Mouse (Mus musculus) embryonic facial prominence, embryonic 14.5 days (tissue): Measurements from ENCODE around the gene Eps15l1. TPM values are rescaled to one million over a fixed set of nuclear protein-coding genes. Genes with fewer than 3 reads are reported as not detected.

Source experiments
- ATAC-seq: fragments of 200-750 bp; cut with Nextera tagmentation; 2 replicates; pipeline ENCODE4 v1.8.0; 2017; ENCODE audit warnings: low read depth, moderate number of reproducible peaks, moderate TSS enrichment
- DNase-seq: peaks from one replicate; pipeline ENCODE4 v3.0.0-alpha.2; 2015; ENCODE audit warnings: low spot score
- H3K27ac ChIP-seq: fragments of 300-500 bp; sonication (generic); replicated peaks from 2 replicates; pipeline ENCODE4 v1.5.1; 2014; ENCODE audit warnings: low read depth, mild to moderate bottlenecking, low read length, moderate library complexity
- H3K27me3 ChIP-seq: fragments of 300-500 bp; sonication (generic); replicated peaks from 2 replicates; pipeline ENCODE4 v1.6.1; 2014; ENCODE audit warnings: low read length; ENCODE audit not compliant: control insufficient read depth, insufficient read depth
- H3K36me3 ChIP-seq: fragments of 300-500 bp; sonication (generic); 2 replicates; pipeline ENCODE4 v1.6.1; 2014; ENCODE audit warnings: low read length, mixed read lengths; ENCODE audit not compliant: control insufficient read depth, insufficient read depth
- H3K4me1 ChIP-seq: fragments of 300-500 bp; sonication (generic); 2 replicates; pipeline ENCODE4 v1.6.1; 2014; ENCODE audit warnings: antibody characterized with exemption, low read length; ENCODE audit not compliant: control insufficient read depth, insufficient read depth
- H3K4me2 ChIP-seq: fragments of 300-500 bp; sonication (generic); 2 replicates; pipeline ENCODE4 v1.6.1; 2014; ENCODE audit warnings: low read depth, mild to moderate bottlenecking, low read length, moderate library complexity, mixed read lengths
- H3K4me3 ChIP-seq: fragments of 300-500 bp; sonication (generic); 2 replicates; pipeline ENCODE4 v1.5.1; 2014; ENCODE audit warnings: low read depth, mild to moderate bottlenecking, low read length
- H3K9ac ChIP-seq: fragments of 300-500 bp; sonication (generic); 2 replicates; pipeline ENCODE4 v1.6.1; 2014; ENCODE audit warnings: low read depth, mild to moderate bottlenecking, low read length, moderate library complexity, mixed read lengths
- H3K9me3 ChIP-seq: fragments of 300-500 bp; sonication (generic); 2 replicates; pipeline ENCODE4 v1.6.1; 2016; ENCODE audit warnings: low read length; ENCODE audit not compliant: control insufficient read depth
- WGBS: fragments of 180-500 bp; shearing (Covaris S2); extraction: QIAGEN DNeasy Blood & Tissue Kit; methylation state at CpG from one replicate; pipeline ENCODE4 v1.1.7; 2014; 5-methylcytosine and 5-hydroxymethylcytosine counted together
- polyA plus RNA-seq: library from polyadenylated mRNA; unstranded; fragments of >200 nt; fragmentation: Nextera tagmentation; extraction: Ambion mirVana; gene quantifications from 2 replicates; pipeline ENCODE4 v1.2.1, GENCODE M21; 2014

Eps15l1 gene
- polyA plus RNA-seq, 1 experiment from 2014 or later: 50.2 TPM

- no peak overlapping the region for H3K4me3 ChIP-seq
- no peak overlapping the region for H3K4me2 ChIP-seq
- peaks cover 29% of the 10 kb centered on the region for H3K27me3 ChIP-seq
- no peaks in the 10 kb centered on the region; the same call in 1 of the 2 replicates for H3K36me3 ChIP-seq
- no peaks in the 10 kb centered on the region for H3K9me3 ChIP-seq
- no peaks in the 10 kb centered on the region for H3K4me1 ChIP-seq
- WGBS: 65% methylated on average over 2 of the region's 2 CpGs
- H3K27ac ChIP-seq: no peak overlapping the region
- no peak for ATAC-seq
- no peak for DNase-seq
- no peak overlapping the region for H3K9ac ChIP-seq
Observed at GRCm38 (mm10) chr8:72324708-72325107, 96.6 kb downstream of the Eps15l1 start.

DNA sequence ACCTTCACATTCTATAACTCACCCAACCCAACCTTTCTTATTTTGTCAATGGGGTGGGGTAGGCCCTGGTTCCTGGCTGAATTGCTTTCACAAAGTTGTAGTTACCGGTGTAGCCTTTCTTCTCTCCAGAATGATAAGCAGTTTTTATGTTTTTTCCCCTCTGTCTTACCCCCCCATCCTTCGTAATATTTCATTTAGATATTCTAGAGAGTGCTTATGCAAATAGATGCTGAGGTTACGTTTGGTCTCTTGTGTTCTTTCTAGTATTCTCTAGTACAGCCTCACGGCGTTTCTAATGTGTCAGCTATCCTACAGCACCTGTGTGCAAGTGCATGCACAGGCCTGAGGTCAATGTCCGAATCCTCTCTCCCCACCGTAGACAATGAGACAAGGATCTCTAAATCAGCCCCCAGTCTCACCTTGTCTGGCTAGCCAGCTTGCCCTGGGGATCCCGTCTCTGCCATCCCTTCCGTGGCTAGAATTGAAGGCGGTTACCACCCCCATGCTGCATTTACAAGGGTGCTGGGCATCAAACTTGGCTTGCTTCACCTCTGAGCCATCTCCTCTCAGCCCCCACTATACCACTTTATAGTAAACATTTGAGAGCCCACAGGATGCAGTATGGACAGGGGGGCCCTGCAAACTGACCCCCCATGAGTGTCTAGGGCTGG is 97.1 kb downstream of the Eps15l1 start:
- H3K9me3 ChIP-seq: no peaks in the 10 kb centered on the region
- H3K36me3 ChIP-seq: no peaks in the 10 kb centered on the region; the same call in 1 of the 2 replicates
- H3K27me3 ChIP-seq: peaks cover 34% of the 10 kb centered on the region
- no peak for ATAC-seq
- no peak overlapping the region for H3K4me2 ChIP-seq
- no peak for DNase-seq
- H3K4me3 ChIP-seq: no peak overlapping the region
- no peaks in the 10 kb centered on the region for H3K4me1 ChIP-seq
- 80% methylated on average over 10 of the region's 10 CpGs for WGBS
- H3K27ac ChIP-seq: no peak overlapping the region
- no peak overlapping the region for H3K9ac ChIP-seq

DNA sequence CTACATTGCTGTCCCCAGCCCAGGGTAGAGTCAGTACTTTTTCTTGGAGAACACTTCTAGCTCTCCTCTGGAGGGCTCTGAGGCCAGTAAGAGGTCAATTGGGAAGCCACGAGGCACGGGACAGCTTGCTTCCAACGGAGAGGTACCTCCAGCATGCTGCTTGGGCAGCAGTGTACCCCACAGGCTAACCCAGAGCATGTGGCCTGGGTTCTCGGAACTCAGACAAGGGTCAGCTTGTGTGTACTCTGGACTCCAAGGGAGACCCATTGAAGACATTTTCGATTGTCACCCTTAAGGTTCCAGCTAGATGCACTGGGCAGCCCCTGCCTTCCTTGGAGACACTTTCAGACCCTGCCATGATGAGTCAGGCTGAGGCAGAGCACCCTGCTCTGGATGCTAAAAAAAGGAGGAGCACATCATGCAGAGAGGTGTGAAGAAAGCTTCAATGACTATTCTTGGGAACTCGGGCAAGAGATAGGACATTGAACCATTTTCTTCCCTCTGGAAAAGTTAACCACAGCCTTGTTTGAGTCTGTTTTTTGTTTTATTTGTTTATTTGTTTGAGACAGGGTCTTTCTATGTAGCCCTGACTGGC is 98.0 kb downstream of the Eps15l1 start:
- Histone ChIP-seq H3K36me3 (no peaks in the 10 kb centered on the region; the same call in 1 of the 2 replicates), H3K4me1 (no peaks in the 10 kb centered on the region), H3K4me2 (no peak overlapping the region), H3K9ac (no peak overlapping the region), H3K9me3 (no peaks in the 10 kb centered on the region), H3K27ac (no peak overlapping the region), H3K4me3 (no peak overlapping the region), H3K27me3 (peaks cover 38% of the 10 kb centered on the region)
- no peak for DNase-seq
- 55% methylated on average over 6 of the region's 6 CpGs for WGBS
- no peak for ATAC-seq

DNA sequence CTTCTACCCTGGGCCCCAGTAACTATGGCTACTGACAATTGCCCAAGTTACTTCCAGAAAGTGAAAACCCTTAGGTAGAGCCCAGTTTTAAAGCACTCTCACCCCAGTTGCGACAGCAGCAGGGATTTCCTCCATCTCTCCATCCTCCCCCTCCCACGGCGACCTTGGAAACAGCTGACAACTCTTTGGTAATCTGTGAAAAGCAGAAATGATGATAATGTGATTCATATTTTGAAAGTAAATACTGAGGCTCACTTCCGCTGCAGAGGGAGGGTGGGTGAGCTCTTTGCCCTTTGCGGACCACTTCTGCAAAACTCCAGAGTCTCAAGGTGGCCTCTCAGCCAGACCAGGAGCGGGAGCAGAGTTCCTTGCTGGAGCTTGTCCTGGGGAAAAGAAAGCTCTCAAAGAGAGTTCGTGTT is 98.8 kb downstream of the Eps15l1 start:
- no peaks in the 10 kb centered on the region; the same call in 1 of the 2 replicates for H3K36me3 ChIP-seq
- no peak overlapping the region for H3K4me3 ChIP-seq
- no peak overlapping the region for H3K27ac ChIP-seq
- DNase-seq: no peak
- peak overlapping the region; percentile 86; the same call in 1 of the 2 replicates for H3K4me2 ChIP-seq
- H3K27me3 ChIP-seq: peaks cover 38% of the 10 kb centered on the region
- H3K4me1 ChIP-seq: no peaks in the 10 kb centered on the region
- no peak overlapping the region for H3K9ac ChIP-seq
- H3K9me3 ChIP-seq: no peaks in the 10 kb centered on the region
- ATAC-seq: no peak
- 50% methylated on average over 7 of the region's 7 CpGs for WGBS

DNA sequence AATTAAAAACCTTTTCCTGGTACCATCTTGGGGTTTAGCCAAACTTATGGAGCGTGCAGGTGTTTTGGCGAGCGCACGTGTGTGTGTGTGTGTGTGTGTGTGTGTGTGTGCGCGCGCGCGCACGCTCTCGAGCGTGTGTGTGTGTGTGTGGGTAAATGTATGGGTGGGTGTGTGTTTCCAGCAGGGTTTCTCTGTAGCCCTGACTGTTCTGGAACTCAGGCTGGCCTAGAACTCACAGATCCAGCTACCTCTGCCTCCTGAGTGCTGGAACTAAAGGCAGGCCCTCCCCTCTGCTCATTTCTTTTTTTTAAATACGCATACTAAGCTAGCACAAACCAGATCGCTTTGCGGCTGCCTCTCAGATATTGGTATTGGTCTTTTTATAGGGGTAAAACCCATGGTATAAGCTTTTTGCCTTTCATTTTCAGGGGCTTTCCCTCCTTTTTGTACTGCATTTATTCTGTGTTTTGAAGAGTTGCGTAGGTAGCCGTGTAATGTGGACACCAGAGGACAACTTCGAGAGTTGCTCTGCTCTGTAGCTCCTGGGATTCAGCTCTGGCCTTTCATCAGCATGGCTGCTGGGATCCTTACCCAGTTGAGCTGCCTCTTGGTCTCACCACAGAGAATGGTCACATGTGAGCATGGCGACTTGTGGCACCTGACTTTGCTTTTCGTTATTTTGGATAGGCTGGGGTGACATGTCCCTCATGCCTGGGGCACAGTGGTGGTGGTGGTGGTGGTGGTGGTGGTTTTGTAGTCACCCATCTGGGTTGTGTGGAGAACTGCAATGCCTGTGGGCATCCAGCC is 99.4 kb downstream of the Eps15l1 start:
- no peaks in the 10 kb centered on the region for H3K9me3 ChIP-seq
- DNase-seq (no peak), ATAC-seq (no peak)
- peak overlapping the region; percentile 86 for H3K4me2 ChIP-seq
- 88% methylated on average over 20 of the region's 20 CpGs for WGBS
- no peaks in the 10 kb centered on the region; the same call in 1 of the 2 replicates for H3K36me3 ChIP-seq
- peak overlapping the region; percentile 55 for H3K4me3 ChIP-seq
- no peak overlapping the region for H3K27ac ChIP-seq
- no peak overlapping the region for H3K9ac ChIP-seq
- peaks cover 38% of the 10 kb centered on the region for H3K27me3 ChIP-seq
- H3K4me1 ChIP-seq: no peaks in the 10 kb centered on the region

DNA sequence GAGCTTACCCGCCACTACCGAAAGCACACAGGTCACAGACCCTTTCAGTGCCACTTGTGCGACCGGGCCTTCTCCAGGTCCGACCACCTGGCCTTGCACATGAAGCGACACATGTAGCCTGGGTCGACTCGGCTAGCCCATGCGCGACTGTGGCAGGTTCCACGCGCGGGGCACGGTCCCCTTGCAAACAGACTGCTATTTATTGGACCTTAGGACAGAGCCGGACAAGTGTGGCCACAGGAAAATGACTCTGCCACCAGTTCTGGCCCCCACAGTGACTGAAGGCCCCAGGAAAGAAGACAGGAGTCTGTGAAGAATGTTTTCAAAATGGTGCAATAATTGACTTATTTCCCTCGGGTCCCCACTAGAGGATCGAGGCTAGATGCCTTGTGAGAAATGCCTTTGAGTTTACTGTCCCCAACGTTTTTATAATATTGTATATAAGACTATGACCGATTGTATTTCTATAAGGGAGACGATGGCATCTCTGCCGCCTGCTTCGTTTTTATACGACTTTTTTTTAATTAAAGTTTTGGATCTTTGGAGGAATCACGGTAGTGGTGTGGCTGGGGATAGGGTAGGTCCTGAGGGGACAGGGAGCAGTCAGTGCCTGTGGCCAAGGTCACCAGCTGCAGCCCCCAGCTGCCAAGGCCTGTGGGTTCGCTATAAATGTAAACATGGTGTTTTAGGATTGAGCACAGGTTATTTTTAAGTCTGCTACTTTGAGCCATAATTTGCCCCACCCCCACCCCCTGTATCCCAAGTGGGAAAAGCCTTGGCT is 100.3 kb downstream of the Eps15l1 start:
- ATAC-seq: no peak
- Histone ChIP-seq H3K9ac (peak overlapping the region; percentile 72), H3K36me3 (no peaks in the 10 kb centered on the region; the same call in 1 of the 2 replicates), H3K9me3 (no peaks in the 10 kb centered on the region), H3K4me1 (no peaks in the 10 kb centered on the region), H3K4me2 (peak overlapping the region; percentile 86), H3K4me3 (peak overlapping the region; percentile 55), H3K27me3 (peaks cover 38% of the 10 kb centered on the region), H3K27ac (no peak overlapping the region)
- no peak for DNase-seq
- 55% methylated on average over 25 of the region's 25 CpGs for WGBS

DNA sequence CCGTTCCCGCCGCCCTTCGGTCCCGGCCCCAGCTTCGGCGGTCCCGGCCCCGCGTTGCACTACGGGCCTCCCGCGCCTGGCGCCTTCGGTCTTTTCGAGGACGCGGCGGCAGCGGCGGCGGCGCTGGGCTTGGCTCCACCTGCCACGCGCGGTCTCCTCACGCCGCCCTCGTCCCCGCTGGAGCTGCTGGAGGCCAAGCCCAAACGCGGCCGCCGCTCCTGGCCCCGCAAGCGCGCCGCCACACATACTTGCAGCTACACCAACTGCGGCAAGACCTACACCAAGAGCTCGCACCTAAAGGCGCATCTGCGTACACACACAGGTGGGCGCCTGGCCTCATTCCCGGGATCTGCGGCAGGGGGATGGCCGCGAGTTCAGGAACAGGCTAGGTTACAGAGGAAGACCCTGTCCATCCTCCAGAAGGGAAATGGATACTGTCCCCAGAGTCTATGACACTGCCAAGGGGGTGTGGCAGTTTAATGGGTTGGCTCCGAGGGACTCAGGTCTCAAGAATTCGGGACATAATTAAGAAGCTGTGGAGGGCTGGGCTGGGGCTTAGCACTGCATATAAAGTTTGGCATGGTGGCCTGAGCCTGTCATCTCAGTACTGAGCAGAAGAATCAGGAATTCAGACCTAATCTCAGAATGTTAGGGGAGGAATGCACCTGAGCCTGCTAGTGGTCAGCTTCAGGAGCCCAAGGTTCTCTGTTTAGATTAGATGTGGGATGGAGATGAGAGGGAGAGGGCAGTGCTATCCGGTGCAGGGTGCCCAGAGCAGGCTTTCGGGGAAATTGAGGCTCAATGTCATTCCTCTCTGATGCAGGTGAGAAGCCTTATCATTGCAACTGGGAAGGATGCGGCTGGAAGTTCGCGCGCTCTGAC is 101.1 kb downstream of the Eps15l1 start:
- DNase-seq (no peak), ATAC-seq (no peak)
- peak overlapping the region; percentile 55 for H3K4me3 ChIP-seq
- H3K27me3 ChIP-seq: peaks cover 38% of the 10 kb centered on the region
- H3K36me3 ChIP-seq: no peaks in the 10 kb centered on the region; the same call in 1 of the 2 replicates
- H3K27ac ChIP-seq: no peak overlapping the region
- H3K4me1 ChIP-seq: no peaks in the 10 kb centered on the region
- H3K4me2 ChIP-seq: peak overlapping the region; percentile 86
- H3K9me3 ChIP-seq: no peaks in the 10 kb centered on the region
- 18% methylated on average over 19 of the region's 55 CpGs for WGBS
- H3K9ac ChIP-seq: peak overlapping the region; percentile 72
